Mouse (Mus musculus): Measurements from ENCODE around the gene Olfr1158.
"Not testable (repeated sequence)": the region's sequence is repeated elsewhere in the genome, so short reads cannot be mapped to it uniquely, and the experiment has no call there.

Gene Olfr1158

DNA sequence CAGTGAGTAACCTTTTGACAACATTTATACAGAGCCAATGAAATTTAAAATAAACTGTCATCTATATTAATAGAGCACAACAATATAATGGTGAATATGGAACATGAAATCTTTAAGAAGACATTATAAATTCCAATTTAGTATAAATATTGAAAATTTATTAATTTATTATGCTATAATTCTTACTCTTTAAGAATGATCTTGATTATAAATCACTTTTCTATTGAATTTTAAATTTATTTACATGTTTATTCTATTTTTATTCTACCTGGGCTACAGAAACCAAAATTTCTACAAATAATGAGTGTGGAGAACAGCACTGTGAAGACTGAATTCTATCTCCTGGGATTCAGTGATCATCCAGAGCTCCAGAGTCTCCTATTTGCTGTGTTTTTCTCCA, at the start of gene Olfr1158:
Gene Olfr1158, plus strand, starts transcription at position 301 of the 400 bp plus-strand sequence.
- DNase-seq (ENCODE audit: low read depth in 2 of 2, low spot score in 2 of 2) = no peak

- DNase-seq (ENCODE audit: low read depth in 2 of 2, low spot score in 2 of 2) = no peak
Observed at GRCm38 (mm10) chr2:87945037-87945436, 44.9 kb upstream of the Olfr1158 start, which contains the start of gene Olfr1155. Gene Olfr1155, minus strand, starts transcription at chr2:87945137.

DNA sequence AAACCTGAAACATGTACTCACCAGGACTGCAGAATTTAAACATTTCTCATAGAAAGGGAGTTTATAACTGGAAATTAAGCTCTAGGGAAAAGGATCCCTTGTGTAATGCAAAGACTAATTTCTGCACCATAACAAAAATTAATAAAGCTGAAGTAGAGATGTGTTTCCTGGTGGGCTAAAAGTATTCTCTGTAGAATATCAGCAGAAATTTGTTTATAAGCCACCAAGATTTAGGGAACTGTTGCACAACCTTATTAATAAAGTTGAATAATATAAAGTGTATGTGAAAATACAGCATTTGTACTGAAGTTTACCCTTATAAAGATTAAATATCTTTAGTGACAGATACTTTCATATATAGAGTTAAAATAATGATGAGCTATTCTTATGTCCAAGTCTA, 36.9 kb upstream of the Olfr1158 start, which contains the start of gene Olfr1156:
Gene Olfr1156, minus strand, starts transcription at position 101 of the 400 bp plus-strand sequence.
- no peak for DNase-seq (ENCODE audit: low read depth in 2 of 2, low spot score in 2 of 2)

- DNase-seq (ENCODE audit: low read depth in 2 of 2, low spot score in 2 of 2) = no peak
Observed at GRCm38 (mm10) chr2:87968199-87968598, 21.7 kb upstream of the Olfr1158 start, which contains the start of gene Olfr1157. Gene Olfr1157, minus strand, starts transcription at chr2:87968299.

DNA sequence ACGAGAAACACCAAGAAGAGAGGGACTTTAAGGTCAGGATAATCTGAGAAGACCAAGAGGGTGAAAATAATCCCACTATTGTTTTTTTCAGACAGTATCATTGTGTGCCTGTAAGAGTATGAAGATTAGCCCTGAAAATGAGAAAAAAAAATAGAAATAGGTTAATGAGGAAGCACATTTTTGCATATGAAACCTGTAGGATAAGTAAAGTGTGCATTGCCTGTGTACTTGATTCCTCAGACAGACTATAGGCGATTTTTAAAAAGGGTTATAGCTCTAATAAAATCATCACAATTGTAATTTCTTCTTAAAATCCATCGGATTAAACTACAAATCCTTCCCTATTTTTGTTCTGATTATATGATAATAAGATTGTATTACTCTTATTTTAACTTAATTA, 15.3 kb upstream of the Olfr1158 start, which contains the start of gene Olfr74:
Gene Olfr74, minus strand, starts transcription at position 101 of the 400 bp plus-strand sequence.
- DNase-seq (ENCODE audit: low read depth in 2 of 2, low spot score in 2 of 2) = no peak

- DNase-seq (ENCODE audit: low read depth in 2 of 2, low spot score in 2 of 2) = no peak
Observed at GRCm38 (mm10) chr2:88007515-88008318, 17.8 kb downstream of the Olfr1158 start, which contains the start of gene Olfr1160. Gene Olfr1160, minus strand, starts transcription at chr2:88008268.

DNA sequence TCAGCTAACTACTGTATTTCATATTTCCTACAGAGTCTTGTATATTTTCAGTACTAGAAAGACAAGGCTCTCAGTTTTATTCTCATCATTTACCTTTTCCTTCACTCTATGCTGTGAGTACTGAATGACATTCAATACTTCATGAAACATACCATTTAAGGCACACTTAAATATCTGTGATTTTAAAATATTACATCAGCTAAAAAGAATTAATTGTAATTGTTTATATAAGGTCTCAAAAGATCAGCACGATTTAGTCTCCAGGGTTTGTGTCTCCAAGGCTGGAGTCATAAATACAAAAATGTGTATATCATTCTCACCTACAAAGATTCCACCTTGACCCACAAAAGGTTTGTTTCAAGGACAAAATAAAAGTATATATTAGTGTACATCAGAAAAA, 32.6 kb downstream of the Olfr1158 start, which contains the start of gene Olfr1161:
Gene Olfr1161, plus strand, starts transcription at position 301 of the 400 bp plus-strand sequence.
- DNase-seq (ENCODE audit: low read depth in 2 of 2, low spot score in 2 of 2) = not testable (repeated sequence)

DNA sequence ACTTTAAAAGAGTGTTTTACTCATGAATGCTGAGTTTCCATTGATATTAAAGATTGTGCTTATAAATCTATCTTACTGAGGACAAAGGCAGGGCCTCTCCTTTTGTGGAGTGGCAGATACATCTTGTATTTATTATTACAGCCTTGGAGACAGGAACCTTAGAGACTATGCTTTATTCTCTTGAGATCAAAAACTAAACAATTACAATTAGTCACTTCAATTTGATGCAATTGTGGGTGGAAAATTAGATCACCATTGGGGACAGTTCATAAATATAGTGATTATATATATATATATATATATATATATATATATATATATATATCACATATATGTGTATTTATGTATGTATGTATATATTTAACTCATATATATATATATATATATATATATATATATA, 47.7 kb downstream of the Olfr1158 start, which contains the start of gene Olfr73:
Gene Olfr73, minus strand, starts transcription at position 101 of the 400 bp plus-strand sequence.
- DNase-seq (ENCODE audit: low read depth in 2 of 2, low spot score in 2 of 2) = no peak
